Mouse (Mus musculus) liver, embryonic 15.5 days (tissue): ENCODE measurements around the gene Adgrf5. TPM values are rescaled to one million over a fixed set of nuclear protein-coding genes. Genes with fewer than 3 reads are reported as not detected.
"Not testable (repeated sequence)": the region's sequence is repeated elsewhere in the genome, so short reads cannot be mapped to it uniquely, and the experiment has no call there.

Experiments used
- ATAC-seq: fragments of 200-750 bp; cut with Nextera tagmentation; 2 replicates; pipeline ENCODE4 v1.8.0; 2017; ENCODE audit warnings: moderate number of reproducible peaks, mild to moderate bottlenecking, moderate library complexity; ENCODE audit not compliant: insufficient read depth
- H3K27ac ChIP-seq: fragments of 300-500 bp; sonication (generic); replicated peaks from 2 replicates; pipeline ENCODE4 v1.5.1; 2015; ENCODE audit warnings: mild to moderate bottlenecking, inconsistent platforms
- H3K27me3 ChIP-seq: fragments of 300-500 bp; sonication (generic); 2 replicates; pipeline ENCODE4 v1.6.1; 2015; ENCODE audit warnings: mild to moderate bottlenecking, inconsistent platforms
- H3K36me3 ChIP-seq: fragments of 300-500 bp; sonication (generic); replicated peaks from 2 replicates; pipeline ENCODE4 v1.6.1; 2015; ENCODE audit warnings: moderate library complexity, mild to moderate bottlenecking, inconsistent platforms
- H3K4me1 ChIP-seq: fragments of 300-500 bp; sonication (generic); replicated peaks from 2 replicates; pipeline ENCODE4 v1.6.1; 2015; ENCODE audit warnings: inconsistent platforms
- H3K4me2 ChIP-seq: fragments of 300-500 bp; sonication (generic); 2 replicates; pipeline ENCODE4 v1.6.1; 2015; ENCODE audit warnings: moderate library complexity, mild to moderate bottlenecking, inconsistent platforms
- H3K4me3 ChIP-seq: fragments of 300-500 bp; sonication (generic); replicated peaks from 2 replicates; pipeline ENCODE4 v1.5.1; 2015; ENCODE audit warnings: mild to moderate bottlenecking, inconsistent platforms
- H3K9ac ChIP-seq: fragments of 300-500 bp; sonication (generic); 2 replicates; pipeline ENCODE4 v1.6.1; 2015; ENCODE audit warnings: moderate library complexity, mild to moderate bottlenecking, inconsistent platforms
- H3K9me3 ChIP-seq: fragments of 300-500 bp; sonication (generic); replicated peaks from 2 replicates; pipeline ENCODE4 v1.6.1; 2016; ENCODE audit warnings: inconsistent platforms
- WGBS: fragments of 180-500 bp; shearing (Covaris S2); methylation state at CpG from one replicate; pipeline ENCODE4 v1.1.7; 2015; ENCODE audit warnings: mixed read lengths; ENCODE audit not compliant: insufficient replicate concordance; 5-methylcytosine and 5-hydroxymethylcytosine counted together
- polyA plus RNA-seq: library from polyadenylated mRNA; unstranded; fragments of >200 nt; fragmentation: Nextera tagmentation; extraction: Ambion mirVana; gene quantifications from 2 replicates; pipeline ENCODE4 v1.2.1, GENCODE M21; 2015

Gene Adgrf5
- polyA plus RNA-seq, 1 experiment from 2014 or later = 2.6 TPM

DNA sequence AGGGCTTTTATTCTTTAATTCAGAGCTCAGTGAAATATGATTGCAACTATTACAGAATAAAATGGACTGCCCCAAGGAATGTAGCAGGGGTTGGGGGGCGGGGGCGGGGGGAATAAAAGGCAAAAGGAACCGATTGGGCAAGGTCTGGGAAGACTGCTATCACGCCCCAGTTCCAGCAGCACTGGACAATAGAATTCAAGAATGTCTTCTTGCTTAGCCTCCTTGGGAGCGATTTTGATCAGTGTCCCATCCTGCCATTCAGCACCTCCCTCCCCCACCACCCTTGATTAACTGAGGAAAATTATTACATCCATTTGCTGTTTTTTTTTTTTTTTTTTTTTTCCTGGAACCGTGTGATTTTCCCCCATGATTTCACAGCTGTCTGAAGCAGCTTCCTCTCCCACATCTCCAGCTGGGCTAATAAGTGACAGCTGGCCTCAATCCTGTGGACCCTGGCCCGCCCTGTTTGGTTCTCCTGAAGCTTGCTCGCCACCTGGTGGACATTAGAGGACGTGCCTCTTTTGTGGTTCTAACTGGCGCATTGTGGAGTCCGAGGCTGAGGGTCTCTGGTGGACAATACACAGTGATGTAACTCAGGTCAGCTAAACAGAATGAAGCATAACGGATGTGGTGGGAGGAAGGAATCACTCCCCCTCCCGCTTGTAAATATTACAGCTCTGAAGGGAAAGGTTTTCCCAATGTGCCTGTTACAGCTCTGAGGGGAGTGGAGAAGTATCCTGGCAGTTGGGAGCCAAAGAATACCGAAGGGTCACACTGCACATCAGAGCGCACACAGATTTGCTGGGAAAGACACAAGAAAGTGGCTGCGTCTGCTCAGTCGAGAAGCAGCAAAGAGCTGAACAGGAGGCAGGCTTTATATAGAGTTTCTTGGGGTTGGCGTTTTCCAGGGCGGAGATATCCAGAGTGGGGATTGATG lies 100.3 kb downstream of the Adgrf5 start:
- Histone ChIP-seq H3K4me3 (no peak overlapping the region), H3K27me3 (no peaks in the 10 kb centered on the region), H3K9me3 (no peaks in the 10 kb centered on the region), H3K36me3 (no peaks in the 10 kb centered on the region), H3K4me1 (no peaks in the 10 kb centered on the region), H3K27ac (no peak overlapping the region), H3K4me2 (no peak overlapping the region), H3K9ac (no peak overlapping the region)
- 29% methylated on average over 19 of the region's 19 CpGs for WGBS
- ATAC-seq = 0 out of 2 replicates have a peak, but pooled peaks have one; percentile 31

DNA sequence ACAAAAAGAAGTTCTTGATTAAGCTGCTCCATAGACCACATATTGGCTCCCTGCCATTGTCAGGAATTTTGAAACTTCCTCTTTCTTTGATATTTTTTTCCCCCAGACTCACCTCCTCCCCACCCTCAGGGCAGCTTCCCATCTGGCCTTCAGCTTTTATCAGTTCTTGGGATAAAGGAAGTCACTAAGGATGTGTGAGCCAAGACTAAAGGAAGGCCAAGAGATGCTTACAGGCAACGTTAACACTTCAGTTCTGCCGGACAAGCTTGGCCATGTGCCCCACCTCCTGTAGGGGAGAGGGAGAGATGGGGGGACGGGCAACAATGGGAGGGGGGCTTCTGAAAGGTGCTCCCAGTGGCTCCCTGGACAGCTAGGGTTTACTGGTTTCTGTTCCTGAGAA lies 109.8 kb downstream of the Adgrf5 start:
- H3K4me1 ChIP-seq = no peaks in the 10 kb centered on the region
- WGBS = 24% methylated on average over 3 of the region's 3 CpGs
- no peak overlapping the region for H3K27ac ChIP-seq
- no peak overlapping the region for H3K9ac ChIP-seq
- H3K4me3 ChIP-seq = no peak overlapping the region
- H3K27me3 ChIP-seq = no peaks in the 10 kb centered on the region
- no peak for ATAC-seq
- no peaks in the 10 kb centered on the region for H3K9me3 ChIP-seq
- no peak overlapping the region for H3K4me2 ChIP-seq
- H3K36me3 ChIP-seq = no peaks in the 10 kb centered on the region

DNA sequence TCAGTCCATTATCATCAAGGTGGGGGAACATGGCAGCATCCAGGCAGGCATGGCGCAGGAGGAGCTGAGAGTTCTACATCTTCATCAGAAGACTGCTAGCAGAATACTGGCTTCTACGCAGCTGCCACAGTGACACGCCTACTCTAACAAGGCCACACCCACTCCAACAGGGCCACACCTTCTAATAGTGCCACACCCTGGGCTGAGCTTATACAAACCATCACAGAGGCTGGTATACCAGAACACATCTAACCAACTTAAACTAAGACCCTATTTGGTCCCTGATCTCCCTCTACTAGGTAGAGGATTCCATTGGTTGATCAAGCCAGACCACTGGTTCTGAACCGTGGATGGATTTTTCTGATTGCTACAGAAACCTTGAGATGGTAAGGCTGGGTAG lies 112.3 kb downstream of the Adgrf5 start:
- H3K36me3 ChIP-seq = no peaks in the 10 kb centered on the region
- H3K4me3 ChIP-seq = no peak overlapping the region
- 51% methylated on average over 4 of the region's 4 CpGs for WGBS
- H3K27me3 ChIP-seq = no peaks in the 10 kb centered on the region
- no peak overlapping the region for H3K9ac ChIP-seq
- H3K4me1 ChIP-seq = no peaks in the 10 kb centered on the region
- no peak overlapping the region for H3K27ac ChIP-seq
- H3K4me2 ChIP-seq = no peak overlapping the region
- no peak for ATAC-seq
- no peaks in the 10 kb centered on the region for H3K9me3 ChIP-seq

DNA sequence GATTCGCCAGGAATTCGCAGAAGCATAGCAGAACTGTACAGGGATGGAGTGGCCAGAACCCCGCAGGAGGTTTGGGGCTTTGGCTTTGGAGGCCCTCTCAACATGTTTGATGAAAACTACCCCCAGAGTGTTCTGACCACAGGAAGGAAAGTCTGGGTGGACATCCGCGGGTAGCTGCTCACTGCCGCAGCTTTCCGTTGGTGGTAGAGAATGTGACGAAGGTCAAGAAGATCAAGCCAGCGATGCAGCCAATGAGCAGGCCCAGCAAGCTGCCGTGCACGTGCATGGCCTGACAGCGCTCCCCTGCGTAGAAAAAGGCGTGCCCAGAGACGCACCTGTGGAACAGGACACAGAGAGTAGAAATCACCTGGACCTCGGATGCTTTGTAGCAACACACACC lies 114.5 kb downstream of the Adgrf5 start:
- H3K27ac ChIP-seq = no peak overlapping the region
- WGBS = 67% methylated on average over 16 of the region's 16 CpGs
- H3K4me1 ChIP-seq = no peaks in the 10 kb centered on the region
- no peaks in the 10 kb centered on the region for H3K9me3 ChIP-seq
- H3K4me2 ChIP-seq = no peak overlapping the region
- H3K9ac ChIP-seq = no peak overlapping the region
- H3K4me3 ChIP-seq = no peak overlapping the region
- H3K36me3 ChIP-seq = no peaks in the 10 kb centered on the region
- no peak for ATAC-seq
- no peaks in the 10 kb centered on the region for H3K27me3 ChIP-seq

DNA sequence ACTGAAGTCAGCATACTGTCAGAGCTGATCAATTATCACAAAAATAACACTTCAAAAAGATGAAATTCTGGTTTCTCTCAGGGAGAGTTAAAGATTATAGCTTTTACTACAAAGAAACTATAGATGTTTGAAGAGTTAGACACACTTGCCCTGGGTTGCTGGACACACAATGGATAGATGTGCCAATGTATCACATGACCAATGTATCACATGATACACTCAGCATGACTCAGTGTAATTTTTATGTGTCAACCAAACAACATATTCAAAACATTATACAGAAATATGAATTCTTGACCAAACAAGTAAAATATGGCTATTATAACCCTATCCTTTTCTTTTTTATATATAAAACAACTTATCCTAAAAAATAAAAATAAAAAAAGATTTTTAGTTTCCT lies 117.4 kb downstream of the Adgrf5 start:
- ATAC-seq = no peak
- no peaks in the 10 kb centered on the region for H3K27me3 ChIP-seq

DNA sequence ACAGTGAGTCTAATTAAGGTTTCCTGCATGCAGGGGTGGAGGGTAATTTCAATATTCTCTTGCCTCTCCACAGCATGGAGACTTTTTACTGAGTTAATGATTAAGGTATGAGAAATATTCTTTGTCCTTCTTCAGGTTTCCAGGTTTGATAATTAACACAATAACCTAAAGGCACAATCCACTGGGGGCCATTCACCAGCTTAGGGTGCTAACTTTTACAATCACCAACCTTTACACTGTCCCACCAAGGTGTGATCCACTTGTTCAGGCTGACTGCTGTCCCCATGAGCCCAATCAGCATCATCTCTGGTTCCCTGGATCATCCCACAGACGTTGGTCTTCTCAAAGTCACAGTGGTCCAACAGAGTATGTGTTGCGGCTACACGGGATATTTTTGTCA lies 125.7 kb downstream of the Adgrf5 start:
- no peak overlapping the region for H3K9ac ChIP-seq
- no peak overlapping the region for H3K4me2 ChIP-seq
- H3K27ac ChIP-seq = no peak overlapping the region
- ATAC-seq = no peak
- no peak overlapping the region for H3K4me3 ChIP-seq
- no peaks in the 10 kb centered on the region for H3K4me1 ChIP-seq
- H3K9me3 ChIP-seq = no peaks in the 10 kb centered on the region
- no peaks in the 10 kb centered on the region for H3K27me3 ChIP-seq
- WGBS = 61% methylated on average over 3 of the region's 3 CpGs
- no peaks in the 10 kb centered on the region for H3K36me3 ChIP-seq

More for the DNA sequence above, 117.4 kb downstream of the Adgrf5 start:
- Histone ChIP-seq H3K36me3 (no peaks in the 10 kb centered on the region), H3K4me3 (no peak overlapping the region), H3K9me3 (no peaks in the 10 kb centered on the region), H3K9ac (no peak overlapping the region), H3K27ac (no peak overlapping the region), H3K4me1 (no peaks in the 10 kb centered on the region), H3K4me2 (no peak overlapping the region)

DNA sequence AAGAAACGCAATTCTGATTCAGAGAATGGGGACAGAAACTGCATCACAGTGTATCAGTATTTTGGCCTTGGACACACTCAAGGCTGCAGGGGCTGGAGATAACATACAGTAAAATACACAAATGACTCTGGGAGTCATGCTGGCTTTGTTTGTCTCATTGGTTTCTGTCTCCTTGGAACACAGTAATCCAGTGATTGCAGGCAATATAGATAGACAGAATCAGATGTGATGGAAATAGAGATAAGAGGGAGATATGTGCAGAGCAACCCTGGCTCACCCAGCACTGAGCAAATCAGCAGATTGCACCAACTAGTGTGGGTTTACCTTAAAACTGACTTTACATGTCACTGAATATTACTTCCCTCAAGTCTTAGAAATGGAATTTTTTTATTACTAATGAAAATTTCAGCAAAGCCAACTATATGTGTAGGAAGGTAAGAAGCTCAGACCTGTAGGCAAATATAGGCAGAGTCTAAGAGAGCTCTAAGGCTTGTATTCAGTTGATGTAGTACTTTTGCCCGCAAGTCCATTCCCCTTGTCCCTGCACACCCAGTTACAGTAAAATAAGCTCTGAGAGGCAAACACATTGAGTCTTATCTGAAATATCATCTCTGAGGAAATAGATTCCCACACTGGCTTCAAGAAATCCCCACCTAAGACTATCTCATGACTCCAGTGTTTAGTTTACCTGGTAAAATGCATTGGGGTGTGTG lies 128.3 kb downstream of the Adgrf5 start:
- H3K4me1 ChIP-seq = no peaks in the 10 kb centered on the region
- ATAC-seq = no peak

DNA sequence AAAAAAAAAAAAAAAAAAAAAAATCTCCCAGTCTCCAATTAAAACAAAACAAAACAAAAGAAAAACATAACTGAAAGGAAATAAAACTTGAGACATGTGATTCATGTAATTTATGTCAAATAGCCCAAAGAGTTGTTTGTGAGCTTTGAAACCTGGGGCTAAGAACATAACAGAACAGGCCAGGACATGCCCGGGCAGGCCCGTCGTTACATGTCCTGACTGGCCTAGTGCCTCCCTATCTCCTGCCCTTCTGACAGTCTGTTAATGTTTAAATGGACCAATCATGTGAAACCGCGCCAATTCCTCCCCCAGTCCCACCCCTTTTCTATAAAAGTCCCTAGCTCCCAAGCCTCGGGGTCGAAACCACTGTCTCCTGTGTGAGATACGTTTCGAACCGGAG lies 130.1 kb downstream of the Adgrf5 start:
- not testable (repeated sequence) for ATAC-seq, H3K27ac ChIP-seq, H3K9me3 ChIP-seq, H3K27me3 ChIP-seq, H3K4me1 ChIP-seq, H3K36me3 ChIP-seq, H3K9ac ChIP-seq, H3K4me3 ChIP-seq, H3K4me2 ChIP-seq
- WGBS = 87% methylated on average over 10 of the region's 10 CpGs

More for the DNA sequence above, 128.3 kb downstream of the Adgrf5 start:
- Histone ChIP-seq H3K27ac (no peak overlapping the region), H3K27me3 (no peaks in the 10 kb centered on the region), H3K4me2 (no peak overlapping the region), H3K4me3 (no peak overlapping the region), H3K9me3 (no peaks in the 10 kb centered on the region), H3K9ac (no peak overlapping the region), H3K36me3 (no peaks in the 10 kb centered on the region)
- 69% methylated on average over 2 of the region's 2 CpGs for WGBS

DNA sequence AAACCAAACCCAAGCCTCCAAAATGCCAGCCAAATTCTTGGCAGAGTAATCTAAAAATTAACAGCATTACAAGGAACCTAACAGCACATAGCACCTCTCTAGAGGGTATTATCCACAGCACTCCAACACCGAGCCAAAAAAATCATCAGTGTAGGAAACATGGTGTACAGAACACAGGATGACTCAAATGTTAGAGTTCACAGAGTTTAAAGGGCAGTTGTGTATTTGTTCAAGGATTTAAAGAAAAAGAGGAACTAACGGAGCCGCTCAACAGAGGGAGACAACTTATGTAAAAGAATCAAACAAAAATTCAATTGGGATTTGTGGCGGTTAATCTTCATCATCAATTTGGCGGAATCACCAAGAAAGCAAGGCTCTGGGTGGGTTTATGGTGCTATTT lies 135.3 kb downstream of the Adgrf5 start:
- no peak for ATAC-seq
- H3K36me3 ChIP-seq = no peaks in the 10 kb centered on the region
- no peak overlapping the region for H3K4me3 ChIP-seq
- no peaks in the 10 kb centered on the region for H3K27me3 ChIP-seq
- H3K27ac ChIP-seq = no peak overlapping the region
- H3K9me3 ChIP-seq = no peaks in the 10 kb centered on the region
- H3K4me2 ChIP-seq = no peak overlapping the region
- WGBS = 50% methylated on average over 5 of the region's 5 CpGs
- no peak overlapping the region for H3K9ac ChIP-seq
- peaks cover 4% of the 10 kb centered on the region; the same call in 1 of the 2 replicates for H3K4me1 ChIP-seq

DNA sequence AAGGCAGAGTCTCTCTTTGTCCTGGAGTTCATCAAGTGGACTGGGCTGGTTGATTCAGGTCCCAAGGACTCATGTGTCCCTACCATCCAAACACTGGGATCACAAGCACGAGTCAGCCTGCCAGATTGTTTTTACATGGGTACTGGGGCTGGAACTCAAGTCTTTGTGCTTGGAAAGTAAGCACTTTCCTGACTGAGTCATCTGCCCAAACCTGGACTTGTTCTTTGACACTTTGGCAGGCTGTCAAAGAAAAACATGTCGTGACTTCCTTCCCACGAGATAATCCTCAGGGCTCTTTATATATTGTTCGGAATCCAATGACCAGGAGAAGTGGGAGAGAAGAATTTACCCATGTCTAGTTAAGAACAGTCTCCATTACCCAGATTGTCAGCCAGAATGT lies 137.3 kb downstream of the Adgrf5 start:
- H3K4me1 ChIP-seq = peaks cover 4% of the 10 kb centered on the region; the same call in 1 of the 2 replicates
- H3K27ac ChIP-seq = no peak overlapping the region
- 48% methylated on average over 4 of the region's 4 CpGs for WGBS
- H3K4me2 ChIP-seq = no peak overlapping the region
- H3K36me3 ChIP-seq = no peaks in the 10 kb centered on the region
- H3K27me3 ChIP-seq = no peaks in the 10 kb centered on the region
- no peak overlapping the region for H3K9ac ChIP-seq
- no peaks in the 10 kb centered on the region for H3K9me3 ChIP-seq
- no peak for ATAC-seq
- no peak overlapping the region for H3K4me3 ChIP-seq

DNA sequence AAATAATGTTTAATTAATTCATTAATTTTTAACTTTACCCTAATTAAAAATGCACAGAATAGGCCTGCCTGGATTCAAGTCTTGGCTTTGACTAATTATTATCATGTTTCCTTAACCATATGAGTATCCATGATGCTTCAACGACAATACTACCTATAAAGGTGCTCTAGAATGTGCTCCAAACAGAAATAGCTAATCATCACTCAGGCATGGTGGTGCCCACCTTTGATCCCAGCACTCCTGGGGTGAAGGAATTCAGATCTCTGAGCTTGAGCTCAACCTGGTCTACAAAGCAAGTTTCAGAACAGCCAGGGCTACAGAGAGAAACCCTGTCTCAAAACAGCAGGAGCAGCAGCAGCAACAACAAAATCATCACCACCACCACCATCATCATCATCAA lies 140.3 kb downstream of the Adgrf5 start:
- Histone ChIP-seq H3K4me2 (no peak overlapping the region), H3K4me1 (0 out of 2 replicates have a peak, but pooled peaks cover 4% of the 10 kb centered on the region), H3K36me3 (no peaks in the 10 kb centered on the region), H3K27me3 (no peaks in the 10 kb centered on the region), H3K27ac (no peak overlapping the region), H3K9ac (no peak overlapping the region), H3K9me3 (no peaks in the 10 kb centered on the region), H3K4me3 (no peak overlapping the region)
- 50% methylated on average over 1 of the region's 1 CpGs for WGBS
- ATAC-seq = no peak
